Mouse (Mus musculus): ENCODE data around the gene Cnr1.

The Cnr1 gene

GRCm38 (mm10) chr4:33924234-33924888 lies at the start of gene Cnr1:
Cnr1 (plus strand) TSS chr4:33924593.
- DNase-seq = peak; percentile 59

GRCm38 (mm10) chr4:33879944-33880343 lies 44.4 kb upstream of the Cnr1 start:
- no peak for DNase-seq

- no peak for DNase-seq
These were observed 38.4 kb upstream of the Cnr1 start for GRCm38 (mm10) chr4:33886026-33886425.

- DNase-seq = no peak
These were observed 34.4 kb upstream of the Cnr1 start for GRCm38 (mm10) chr4:33889976-33890375.

GRCm38 (mm10) chr4:33892178-33892869 lies 32.1 kb upstream of the Cnr1 start:
- no peak for DNase-seq

- no peak for DNase-seq
These were observed 30.6 kb upstream of the Cnr1 start for GRCm38 (mm10) chr4:33893841-33894240.

- no peak for DNase-seq
These were observed 29.3 kb upstream of the Cnr1 start for GRCm38 (mm10) chr4:33895046-33895445.

- no peak for DNase-seq
These were observed 28.9 kb upstream of the Cnr1 start for GRCm38 (mm10) chr4:33895491-33895890.

- DNase-seq = no peak
These were observed 22.7 kb upstream of the Cnr1 start for GRCm38 (mm10) chr4:33901659-33902058.

- DNase-seq = no peak
These were observed 20.5 kb upstream of the Cnr1 start for GRCm38 (mm10) chr4:33903812-33904340.

GRCm38 (mm10) chr4:33904826-33905225 lies 19.6 kb upstream of the Cnr1 start:
- DNase-seq = no peak

GRCm38 (mm10) chr4:33908786-33909185 lies 15.6 kb upstream of the Cnr1 start:
- DNase-seq = no peak

GRCm38 (mm10) chr4:33915730-33916129 lies 8.7 kb upstream of the Cnr1 start:
- no peak for DNase-seq

GRCm38 (mm10) chr4:33920807-33921206 lies 3.6 kb upstream of the Cnr1 start:
- no peak for DNase-seq

GRCm38 (mm10) chr4:33923151-33923760 lies 1.1 kb upstream of the Cnr1 start:
- no peak for DNase-seq

GRCm38 (mm10) chr4:33923761-33924233 lies 596 bp upstream of the Cnr1 start:
- DNase-seq = no peak

- DNase-seq = no peak
These were observed 474 bp downstream of the Cnr1 start for GRCm38 (mm10) chr4:33924889-33925245.

- DNase-seq = no peak
These were observed 1.1 kb downstream of the Cnr1 start for GRCm38 (mm10) chr4:33925489-33925888.

GRCm38 (mm10) chr4:33926010-33926409 lies 1.6 kb downstream of the Cnr1 start:
- no peak for DNase-seq

- DNase-seq = no peak
These were observed 2.4 kb downstream of the Cnr1 start for GRCm38 (mm10) chr4:33926730-33927263.

GRCm38 (mm10) chr4:33927644-33928043 lies 3.3 kb downstream of the Cnr1 start:
- DNase-seq = no peak

- no peak for DNase-seq
These were observed 4.1 kb downstream of the Cnr1 start for GRCm38 (mm10) chr4:33928450-33928849.

GRCm38 (mm10) chr4:33931347-33931746 lies 7.0 kb downstream of the Cnr1 start:
- no peak for DNase-seq

GRCm38 (mm10) chr4:33941557-33941956 lies 17.2 kb downstream of the Cnr1 start:
- DNase-seq = no peak
